Mouse (Mus musculus): ENCODE data around the gene Ubr2. TPM values are rescaled to one million over a fixed set of nuclear protein-coding genes. Genes with fewer than 3 reads are reported as not detected.

Ubr2 gene
- polyA plus RNA-seq, 1 experiment from 2014 or later: 14.4 TPM

- Histone ChIP-seq H3K36me3 (ENCODE audit: control insufficient read depth, insufficient read depth, low read length) (0 out of 2 replicates have a peak, but pooled peaks cover 6% of the 10 kb centered on the region), H3K27ac (ENCODE audit: low read length) (no peak overlapping the region), H3K27me3 (ENCODE audit: control insufficient read depth, insufficient read depth, low read length) (no peaks in the 10 kb centered on the region), H3K4me1 (ENCODE audit: control insufficient read depth, insufficient read depth, low read length) (0 out of 2 replicates have a peak, but pooled peaks cover 3% of the 10 kb centered on the region), H3K9me3 (replicated peaks; ENCODE audit: control insufficient read depth, low read length) (no peaks in the 10 kb centered on the region), H3K4me2 (ENCODE audit: low read depth, low read length) (no peak overlapping the region), H3K4me3 (replicated peaks; ENCODE audit: low read length) (no peak overlapping the region), H3K9ac (ENCODE audit: low read length) (no peak overlapping the region)
- 65% methylated on average over 3 of the region's 3 CpGs for WGBS
- ATAC-seq (ENCODE audit: insufficient read depth, low FRiP score): no peak
Measured at GRCm38 (mm10) chr17:46995621-46996020, 14.7 kb downstream of the Ubr2 start.

- ATAC-seq (ENCODE audit: insufficient read depth, low FRiP score): no peak
- peaks cover 10% of the 10 kb centered on the region; the same call in 1 of the 2 replicates for H3K36me3 ChIP-seq (ENCODE audit: control insufficient read depth, insufficient read depth, low read length)
- WGBS: 77% methylated on average over 10 of the region's 10 CpGs
Measured at GRCm38 (mm10) chr17:46994641-46995398, 15.5 kb downstream of the Ubr2 start.

GRCm38 (mm10) chr17:46993625-46994024, 16.7 kb downstream of the Ubr2 start:
- WGBS: 94% methylated on average over 8 of the region's 8 CpGs
- Histone ChIP-seq H3K9me3 (replicated peaks; ENCODE audit: control insufficient read depth, low read length) (no peaks in the 10 kb centered on the region), H3K9ac (ENCODE audit: low read length) (no peak overlapping the region), H3K36me3 (ENCODE audit: control insufficient read depth, insufficient read depth, low read length) (peaks cover 6% of the 10 kb centered on the region; the same call in 1 of the 2 replicates), H3K4me1 (ENCODE audit: control insufficient read depth, insufficient read depth, low read length) (0 out of 2 replicates have a peak, but pooled peaks cover 3% of the 10 kb centered on the region), H3K4me3 (replicated peaks; ENCODE audit: low read length) (no peak overlapping the region), H3K27ac (ENCODE audit: low read length) (no peak overlapping the region), H3K4me2 (ENCODE audit: low read depth, low read length) (no peak overlapping the region), H3K27me3 (ENCODE audit: control insufficient read depth, insufficient read depth, low read length) (no peaks in the 10 kb centered on the region)
- no peak for ATAC-seq (ENCODE audit: insufficient read depth, low FRiP score)

More at GRCm38 (mm10) chr17:46994641-46995398, 15.5 kb downstream of the Ubr2 start:
- Histone ChIP-seq H3K27ac (ENCODE audit: low read length) (no peak overlapping the region), H3K9me3 (replicated peaks; ENCODE audit: control insufficient read depth, low read length) (no peaks in the 10 kb centered on the region), H3K9ac (ENCODE audit: low read length) (no peak overlapping the region), H3K4me3 (replicated peaks; ENCODE audit: low read length) (no peak overlapping the region), H3K4me2 (ENCODE audit: low read depth, low read length) (no peak overlapping the region), H3K27me3 (ENCODE audit: control insufficient read depth, insufficient read depth, low read length) (no peaks in the 10 kb centered on the region), H3K4me1 (ENCODE audit: control insufficient read depth, insufficient read depth, low read length) (0 out of 2 replicates have a peak, but pooled peaks cover 3% of the 10 kb centered on the region)

- Histone ChIP-seq H3K36me3 (ENCODE audit: control insufficient read depth, insufficient read depth, low read length) (peaks cover 16% of the 10 kb centered on the region), H3K4me2 (ENCODE audit: low read depth, low read length) (no peak overlapping the region), H3K27ac (ENCODE audit: low read length) (no peak overlapping the region), H3K9ac (ENCODE audit: low read length) (no peak overlapping the region), H3K4me1 (ENCODE audit: control insufficient read depth, insufficient read depth, low read length) (no peaks in the 10 kb centered on the region), H3K4me3 (replicated peaks; ENCODE audit: low read length) (no peak overlapping the region), H3K27me3 (ENCODE audit: control insufficient read depth, insufficient read depth, low read length) (no peaks in the 10 kb centered on the region), H3K9me3 (replicated peaks; ENCODE audit: control insufficient read depth, low read length) (no peaks in the 10 kb centered on the region)
- no peak for ATAC-seq (ENCODE audit: insufficient read depth, low FRiP score)
- 89% methylated on average over 3 of the region's 3 CpGs for WGBS
Measured at GRCm38 (mm10) chr17:46987631-46988030, 22.7 kb downstream of the Ubr2 start.

GRCm38 (mm10) chr17:46980050-46980449, 30.3 kb downstream of the Ubr2 start:
- Histone ChIP-seq H3K9me3 (replicated peaks; ENCODE audit: control insufficient read depth, low read length) (no peaks in the 10 kb centered on the region), H3K27ac (ENCODE audit: low read length) (no peak overlapping the region), H3K27me3 (ENCODE audit: control insufficient read depth, insufficient read depth, low read length) (no peaks in the 10 kb centered on the region), H3K36me3 (ENCODE audit: control insufficient read depth, insufficient read depth, low read length) (peaks cover 26% of the 10 kb centered on the region), H3K4me3 (replicated peaks; ENCODE audit: low read length) (no peak overlapping the region), H3K4me1 (ENCODE audit: control insufficient read depth, insufficient read depth, low read length) (no peaks in the 10 kb centered on the region), H3K4me2 (ENCODE audit: low read depth, low read length) (no peak overlapping the region), H3K9ac (ENCODE audit: low read length) (no peak overlapping the region)
- 92% methylated on average over 6 of the region's 6 CpGs for WGBS
- ATAC-seq (ENCODE audit: insufficient read depth, low FRiP score): no peak

- no peak for ATAC-seq (ENCODE audit: insufficient read depth, low FRiP score)
- Histone ChIP-seq H3K9ac (ENCODE audit: low read length) (no peak overlapping the region), H3K36me3 (ENCODE audit: control insufficient read depth, insufficient read depth, low read length) (peaks cover 34% of the 10 kb centered on the region), H3K4me1 (ENCODE audit: control insufficient read depth, insufficient read depth, low read length) (no peaks in the 10 kb centered on the region), H3K27ac (ENCODE audit: low read length) (no peak overlapping the region), H3K4me3 (replicated peaks; ENCODE audit: low read length) (no peak overlapping the region), H3K9me3 (replicated peaks; ENCODE audit: control insufficient read depth, low read length) (no peaks in the 10 kb centered on the region), H3K27me3 (ENCODE audit: control insufficient read depth, insufficient read depth, low read length) (no peaks in the 10 kb centered on the region), H3K4me2 (ENCODE audit: low read depth, low read length) (no peak overlapping the region)
- WGBS: 67% methylated on average over 3 of the region's 3 CpGs
Measured at GRCm38 (mm10) chr17:46975183-46975582, 35.2 kb downstream of the Ubr2 start.

- no peak overlapping the region for H3K4me2 ChIP-seq (ENCODE audit: low read depth, low read length)
- H3K27ac ChIP-seq (ENCODE audit: low read length): no peak overlapping the region
- peaks cover 40% of the 10 kb centered on the region for H3K36me3 ChIP-seq (ENCODE audit: control insufficient read depth, insufficient read depth, low read length)
- H3K4me1 ChIP-seq (ENCODE audit: control insufficient read depth, insufficient read depth, low read length): no peaks in the 10 kb centered on the region
- H3K4me3 ChIP-seq (replicated peaks; ENCODE audit: low read length): no peak overlapping the region
- no peak for ATAC-seq (ENCODE audit: insufficient read depth, low FRiP score)
- no peak overlapping the region for H3K9ac ChIP-seq (ENCODE audit: low read length)
- H3K9me3 ChIP-seq (replicated peaks; ENCODE audit: control insufficient read depth, low read length): no peaks in the 10 kb centered on the region
- WGBS: 94% methylated on average over 7 of the region's 7 CpGs
- no peaks in the 10 kb centered on the region for H3K27me3 ChIP-seq (ENCODE audit: control insufficient read depth, insufficient read depth, low read length)
Measured at GRCm38 (mm10) chr17:46972603-46973002, 37.8 kb downstream of the Ubr2 start.

GRCm38 (mm10) chr17:46966892-46967291, 43.5 kb downstream of the Ubr2 start:
- 86% methylated on average over 14 of the region's 14 CpGs for WGBS
- Histone ChIP-seq H3K27me3 (ENCODE audit: control insufficient read depth, insufficient read depth, low read length) (no peaks in the 10 kb centered on the region), H3K9ac (ENCODE audit: low read length) (no peak overlapping the region), H3K4me3 (replicated peaks; ENCODE audit: low read length) (no peak overlapping the region), H3K36me3 (ENCODE audit: control insufficient read depth, insufficient read depth, low read length) (peaks cover 45% of the 10 kb centered on the region), H3K4me1 (ENCODE audit: control insufficient read depth, insufficient read depth, low read length) (no peaks in the 10 kb centered on the region), H3K9me3 (replicated peaks; ENCODE audit: control insufficient read depth, low read length) (no peaks in the 10 kb centered on the region), H3K4me2 (ENCODE audit: low read depth, low read length) (no peak overlapping the region), H3K27ac (ENCODE audit: low read length) (no peak overlapping the region)
- no peak for ATAC-seq (ENCODE audit: insufficient read depth, low FRiP score)

- no peaks in the 10 kb centered on the region for H3K27me3 ChIP-seq (ENCODE audit: control insufficient read depth, insufficient read depth, low read length)
- no peak overlapping the region for H3K9ac ChIP-seq (ENCODE audit: low read length)
- H3K36me3 ChIP-seq (ENCODE audit: control insufficient read depth, insufficient read depth, low read length): peaks cover 45% of the 10 kb centered on the region
- no peak for ATAC-seq (ENCODE audit: insufficient read depth, low FRiP score)
- H3K4me1 ChIP-seq (ENCODE audit: control insufficient read depth, insufficient read depth, low read length): no peaks in the 10 kb centered on the region
- no peaks in the 10 kb centered on the region for H3K9me3 ChIP-seq (replicated peaks; ENCODE audit: control insufficient read depth, low read length)
- 89% methylated on average over 13 of the region's 13 CpGs for WGBS
- no peak overlapping the region for H3K27ac ChIP-seq (ENCODE audit: low read length)
- no peak overlapping the region for H3K4me2 ChIP-seq (ENCODE audit: low read depth, low read length)
- H3K4me3 ChIP-seq (replicated peaks; ENCODE audit: low read length): no peak overlapping the region
Measured at GRCm38 (mm10) chr17:46963186-46963585, 47.2 kb downstream of the Ubr2 start.
